Mouse (Mus musculus): ENCODE data around the gene Tulp1.
"Not testable (repeated sequence)": the region's sequence is repeated elsewhere in the genome, so short reads cannot be mapped to it uniquely, and the experiment has no call there.

Tulp1 gene

DNA sequence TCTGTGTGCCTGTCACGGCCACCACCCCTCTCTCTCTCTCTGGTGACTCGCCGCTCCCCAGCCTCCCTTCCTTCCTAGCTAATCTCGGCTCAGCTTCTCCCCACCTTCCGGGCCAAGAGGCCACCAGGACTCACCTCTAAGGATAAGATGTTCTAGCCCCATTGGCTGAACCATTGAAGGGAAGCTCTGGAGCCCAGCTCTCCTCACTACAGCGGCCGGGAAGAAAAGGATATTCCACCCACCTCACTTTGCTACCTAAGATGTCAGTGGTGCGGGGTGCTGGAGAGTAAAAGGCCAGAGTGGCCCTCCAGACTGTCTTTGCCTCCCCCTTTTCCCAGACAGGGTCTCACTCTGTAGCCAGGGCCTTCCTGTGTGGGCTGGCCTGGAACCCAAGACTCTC is at the start of gene Tulp1:
Gene Tulp1 (minus strand): TSS at position 101 of the 400 bp plus-strand sequence.
- no peak for DNase-seq (ENCODE audit: low spot score in 2 of 2)

DNA sequence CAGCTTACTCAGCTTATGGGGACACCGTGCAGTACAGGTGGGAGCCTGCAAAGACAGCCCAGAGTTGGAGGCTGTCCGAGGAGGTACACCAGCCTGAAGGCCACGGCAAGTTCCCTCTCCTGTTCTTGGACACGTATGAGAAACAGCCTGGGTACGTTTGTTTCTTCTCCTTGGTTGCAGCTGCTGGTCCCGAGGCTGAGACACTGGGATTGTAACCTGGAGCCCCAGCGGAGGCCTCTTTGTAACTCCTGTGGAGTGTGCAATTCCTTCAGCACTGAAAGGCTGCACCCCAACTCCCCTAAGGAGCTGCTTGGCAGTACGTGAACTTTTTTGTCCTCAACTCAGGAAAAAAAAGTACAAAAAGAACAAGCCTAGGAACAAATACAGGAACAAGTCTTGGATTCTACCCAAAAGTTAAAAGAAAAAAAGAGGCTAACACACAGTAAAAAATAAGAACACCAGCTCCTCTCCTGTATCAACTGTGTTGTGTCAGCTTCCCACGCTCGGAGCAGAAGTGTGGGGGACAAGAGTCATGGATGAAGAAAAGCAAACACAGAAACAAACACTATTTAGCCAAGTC is 46.4 kb upstream of the Tulp1 start:
- DNase-seq (ENCODE audit: low spot score in 2 of 2) = no peak

DNA sequence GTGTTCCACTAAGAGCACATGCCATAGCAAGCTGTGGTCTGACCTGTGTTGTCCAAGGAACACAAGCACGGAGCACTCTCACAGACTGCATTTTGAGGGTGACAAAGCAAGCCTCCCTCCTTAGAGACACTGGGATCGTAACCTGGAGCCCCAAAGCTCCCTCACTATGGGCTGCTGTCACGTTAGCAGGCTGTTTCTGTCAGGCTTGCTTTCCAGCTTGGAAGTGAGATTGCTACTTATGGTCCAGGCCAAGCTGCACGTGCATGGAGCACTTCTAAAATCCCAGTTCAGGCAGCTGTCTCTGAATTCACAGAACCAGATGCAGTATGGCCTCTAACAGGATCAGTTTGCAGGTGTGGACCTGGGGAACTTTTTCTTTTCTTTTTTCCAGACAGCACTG is 45.7 kb upstream of the Tulp1 start:
- DNase-seq (ENCODE audit: low spot score in 2 of 2) = no peak

DNA sequence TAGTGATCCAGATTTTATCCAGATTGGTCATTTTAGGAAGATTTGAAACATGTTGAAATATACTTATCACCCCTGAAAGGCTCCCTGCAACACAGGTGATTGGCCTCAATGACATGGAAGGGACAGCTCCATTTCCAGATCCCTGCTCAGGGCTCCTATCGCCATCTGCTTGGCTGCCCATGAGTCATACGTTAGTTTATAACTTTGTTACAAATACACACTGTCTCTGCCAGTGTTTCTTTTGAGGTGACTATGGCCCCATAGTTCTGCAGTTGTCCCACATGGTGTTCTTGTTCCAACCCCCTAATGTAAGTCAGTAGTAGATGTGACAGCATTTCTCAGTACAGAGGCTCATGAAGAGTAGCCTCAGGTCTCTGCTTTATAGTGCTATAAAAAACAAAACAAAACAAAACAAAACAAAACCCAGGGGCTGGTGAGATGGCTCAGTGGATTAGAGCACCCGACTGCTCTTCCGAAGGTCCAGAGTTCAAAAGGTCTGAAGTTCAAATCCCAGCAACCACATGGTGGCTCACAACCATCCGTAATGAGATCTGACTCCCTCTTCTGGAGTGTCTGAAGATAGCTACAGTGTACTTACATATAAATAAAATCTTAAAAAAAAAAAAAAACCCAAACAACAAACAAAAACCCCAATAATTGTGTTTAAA is 43.4 kb upstream of the Tulp1 start:
- no peak for DNase-seq (ENCODE audit: low spot score in 2 of 2)

DNA sequence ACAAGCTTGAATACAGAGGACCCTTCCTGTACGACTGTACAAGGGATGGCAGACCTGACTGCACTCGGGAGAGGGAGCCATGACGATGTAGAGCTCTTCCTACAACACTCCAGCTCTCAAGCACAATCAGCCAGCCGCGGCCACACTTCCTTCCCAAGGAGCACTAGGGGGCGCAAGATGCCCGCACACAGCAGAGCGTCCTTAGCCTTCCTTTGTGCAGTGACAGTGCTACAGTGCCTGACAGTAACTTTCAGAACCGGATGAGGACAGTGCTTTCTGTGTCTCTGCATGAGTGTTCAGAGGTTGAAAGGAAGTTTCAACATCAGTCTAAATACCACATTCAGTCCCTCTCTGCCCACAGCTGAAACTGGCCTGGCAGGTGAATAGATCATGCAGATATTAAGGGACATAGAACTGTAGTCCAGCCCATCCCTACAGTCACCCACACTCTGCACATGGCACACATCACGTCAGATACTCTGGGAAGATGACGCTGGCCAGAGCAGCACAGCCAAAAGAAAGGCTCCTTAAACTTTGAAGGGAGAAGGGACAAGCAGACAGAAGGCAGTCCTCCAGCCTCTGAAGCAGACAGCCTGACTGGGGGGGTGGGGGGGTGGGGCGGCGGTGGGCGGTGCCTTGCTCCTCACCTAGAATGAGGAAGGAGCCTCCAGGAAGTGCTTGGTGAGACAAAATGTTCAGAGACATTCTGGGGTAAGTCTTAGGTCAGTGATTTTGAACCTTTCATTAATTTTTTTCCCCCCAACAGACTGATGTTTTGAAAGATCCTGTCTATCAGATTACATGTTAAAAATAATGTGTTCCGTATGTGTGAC is 42.6 kb upstream of the Tulp1 start:
- peak; percentile 82 to 83 for DNase-seq (ENCODE audit: low spot score in 2 of 2)

DNA sequence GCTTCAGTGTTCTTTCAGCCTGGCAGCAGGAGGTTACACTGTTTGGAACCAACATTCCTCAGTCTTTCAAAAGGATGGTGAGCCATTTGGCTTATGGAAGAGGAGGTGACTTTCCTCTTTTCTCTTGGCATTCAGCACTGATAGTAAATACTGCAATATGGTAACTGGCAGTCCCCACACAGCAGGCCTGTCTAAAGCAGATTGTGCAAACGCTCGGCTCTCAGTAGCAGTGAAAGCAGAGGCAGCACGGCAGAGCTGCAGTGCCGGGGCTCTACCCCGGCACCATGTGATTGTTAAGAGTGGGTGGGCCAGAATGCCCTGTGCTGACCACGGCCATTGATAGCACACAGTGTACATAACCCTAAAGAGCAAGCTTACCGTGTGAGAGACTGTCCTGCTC is 41.4 kb upstream of the Tulp1 start:
- peak; percentile 27 to 46 for DNase-seq (ENCODE audit: low spot score in 2 of 2)

DNA sequence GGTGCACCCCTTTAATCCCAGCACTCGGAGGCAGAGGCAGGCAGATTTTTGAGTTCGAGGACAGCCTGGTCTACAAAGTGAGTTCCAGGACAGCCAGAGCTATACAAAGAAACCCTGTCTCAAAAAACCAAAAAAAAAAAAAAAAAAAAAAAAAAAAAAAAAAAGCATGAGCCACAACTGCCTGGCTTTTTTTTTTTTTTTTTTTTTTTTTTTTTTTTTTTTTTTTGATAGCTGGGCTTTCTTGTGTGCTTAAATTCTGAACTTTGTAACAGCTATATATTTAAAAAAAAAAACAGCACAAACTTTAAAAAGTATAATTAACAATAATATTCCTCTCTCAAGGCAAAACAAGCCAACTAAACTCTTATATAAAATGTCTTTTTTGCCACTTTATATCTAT is 39.7 kb upstream of the Tulp1 start:
- not testable (repeated sequence) for DNase-seq (ENCODE audit: low spot score in 2 of 2)

DNA sequence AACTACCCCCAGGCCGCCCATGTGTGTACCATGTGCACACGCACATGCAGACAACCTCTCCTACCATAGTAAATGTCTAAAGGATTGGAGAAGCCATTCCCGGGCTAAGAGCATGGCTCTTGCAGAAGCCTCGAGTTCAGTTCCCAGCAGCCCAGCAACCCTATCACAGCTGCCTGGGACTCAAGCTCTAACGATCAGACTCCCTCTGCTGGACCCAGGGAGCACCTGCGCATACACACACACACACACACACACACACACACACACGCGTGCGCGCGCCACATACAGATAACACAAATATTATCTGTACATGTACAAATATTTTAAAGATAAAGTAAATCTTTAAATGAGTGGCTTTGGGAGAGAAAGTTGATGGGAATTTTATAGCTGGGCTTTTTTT is 39.3 kb upstream of the Tulp1 start:
- DNase-seq (ENCODE audit: low spot score in 2 of 2) = no peak

DNA sequence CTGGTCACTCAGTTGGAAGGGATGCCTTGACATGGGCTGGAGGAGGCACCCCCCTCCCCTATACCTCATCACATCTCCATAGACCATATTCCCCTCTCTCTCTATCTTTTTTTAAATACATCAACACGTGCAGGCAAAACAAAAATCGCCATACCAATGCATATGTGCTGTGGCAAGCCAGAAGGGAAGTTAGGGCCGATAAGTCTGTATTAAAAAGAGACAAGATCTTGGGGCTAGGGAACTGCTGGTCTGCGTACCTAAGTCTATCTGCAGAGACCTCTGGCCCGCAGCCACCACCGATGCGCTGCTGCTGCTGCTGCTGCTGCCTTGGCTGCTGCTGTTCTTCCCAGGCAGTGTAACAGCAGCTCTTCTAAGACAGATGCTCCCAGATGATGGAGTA is 30.0 kb upstream of the Tulp1 start:
- DNase-seq (ENCODE audit: low spot score in 2 of 2) = no peak

DNA sequence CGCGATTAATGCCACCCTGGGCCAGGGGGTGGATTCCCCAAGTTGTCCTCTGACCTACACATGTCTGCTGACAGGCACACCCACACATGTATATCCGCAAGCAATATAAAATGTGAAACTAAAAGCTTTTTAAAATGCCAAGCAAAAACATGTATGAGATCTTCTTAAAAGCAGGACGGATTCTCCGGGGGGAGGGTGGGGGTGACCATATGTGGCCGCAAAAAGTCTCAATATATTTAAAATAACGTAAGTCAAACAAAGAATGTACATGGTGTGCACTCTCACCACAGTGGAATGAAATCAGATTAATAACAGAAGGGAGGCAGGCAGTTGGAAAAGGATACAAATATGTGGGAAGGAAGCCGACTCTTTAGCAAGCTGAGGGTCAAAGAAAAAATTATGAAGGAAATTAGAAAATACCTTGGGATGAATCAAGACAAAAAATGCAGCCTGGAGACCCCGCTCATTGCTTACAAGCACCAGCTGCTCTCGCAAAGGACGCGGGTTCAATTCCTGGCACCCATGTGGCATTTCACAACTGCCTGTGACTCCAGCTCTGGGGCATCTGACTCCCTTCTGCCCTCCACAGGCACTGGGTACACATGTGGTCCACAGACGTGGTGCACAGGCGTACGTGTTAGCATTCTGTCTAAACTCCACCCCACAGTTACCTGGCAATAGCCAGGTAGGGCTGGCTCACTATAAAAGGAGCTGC is 29.2 kb upstream of the Tulp1 start:
- no peak for DNase-seq (ENCODE audit: low spot score in 2 of 2)

DNA sequence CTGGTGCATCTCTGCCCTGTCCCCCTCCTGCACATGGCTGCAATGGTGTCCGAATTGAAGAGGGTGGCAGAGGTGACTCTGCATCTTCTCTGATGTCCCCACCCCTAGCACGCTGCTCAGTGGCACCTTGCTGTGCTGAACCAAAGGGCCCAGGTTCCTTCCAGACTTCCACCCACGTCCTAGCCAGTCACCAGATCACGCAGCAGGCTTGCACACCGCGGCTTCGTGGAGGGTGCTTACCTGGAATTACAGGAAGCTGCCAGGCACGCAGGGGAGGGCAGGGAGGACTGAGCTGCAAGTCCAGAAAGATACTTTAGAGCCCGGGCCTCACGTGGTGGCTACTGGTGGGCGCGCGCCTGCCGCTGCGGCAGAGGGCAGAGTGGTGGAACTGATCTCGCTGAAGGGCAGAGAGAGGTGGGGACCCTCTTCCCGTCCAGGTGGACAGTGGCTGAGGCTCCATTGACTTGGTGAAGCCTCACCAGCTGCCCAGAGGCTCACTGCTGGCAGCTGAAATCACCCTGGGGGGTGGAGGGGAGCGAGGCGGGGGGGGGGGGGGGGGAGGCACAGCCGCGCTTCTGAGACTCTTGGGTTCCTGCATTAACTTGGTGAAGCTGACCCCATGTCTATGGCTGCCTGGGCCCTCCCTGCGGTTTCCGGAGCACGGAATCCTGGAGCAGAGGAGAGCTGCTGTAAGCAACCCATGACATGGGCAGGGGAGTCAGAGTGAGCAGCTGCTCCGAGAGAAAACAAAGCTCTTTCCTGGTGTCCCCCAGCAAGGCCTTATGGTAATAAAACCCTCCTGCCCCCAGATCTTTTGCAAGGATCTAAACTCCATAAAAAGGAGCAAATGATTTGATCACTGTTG is 26.8 kb upstream of the Tulp1 start:
- DNase-seq (ENCODE audit: low spot score in 2 of 2) = no peak

DNA sequence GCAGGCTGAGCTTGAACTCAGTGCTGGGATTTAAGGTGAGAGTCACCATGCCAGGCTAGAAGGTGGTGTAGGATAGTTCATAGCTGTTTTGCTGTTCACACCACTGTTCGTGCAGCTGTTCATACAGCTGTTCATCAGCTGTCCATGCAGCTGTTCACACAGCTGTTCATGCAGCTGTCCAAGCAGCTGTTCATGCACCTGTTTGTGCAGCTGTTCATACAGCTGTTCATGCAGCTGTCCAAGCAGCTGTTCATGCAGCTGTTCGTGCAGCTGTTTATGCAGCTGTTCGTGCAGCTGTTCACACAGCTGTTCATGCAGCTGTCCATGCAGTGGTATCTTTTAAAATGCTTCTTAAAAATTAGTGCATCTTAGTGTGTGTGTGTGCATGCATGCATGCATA is 23.5 kb upstream of the Tulp1 start:
- no peak for DNase-seq (ENCODE audit: low spot score in 2 of 2)

DNA sequence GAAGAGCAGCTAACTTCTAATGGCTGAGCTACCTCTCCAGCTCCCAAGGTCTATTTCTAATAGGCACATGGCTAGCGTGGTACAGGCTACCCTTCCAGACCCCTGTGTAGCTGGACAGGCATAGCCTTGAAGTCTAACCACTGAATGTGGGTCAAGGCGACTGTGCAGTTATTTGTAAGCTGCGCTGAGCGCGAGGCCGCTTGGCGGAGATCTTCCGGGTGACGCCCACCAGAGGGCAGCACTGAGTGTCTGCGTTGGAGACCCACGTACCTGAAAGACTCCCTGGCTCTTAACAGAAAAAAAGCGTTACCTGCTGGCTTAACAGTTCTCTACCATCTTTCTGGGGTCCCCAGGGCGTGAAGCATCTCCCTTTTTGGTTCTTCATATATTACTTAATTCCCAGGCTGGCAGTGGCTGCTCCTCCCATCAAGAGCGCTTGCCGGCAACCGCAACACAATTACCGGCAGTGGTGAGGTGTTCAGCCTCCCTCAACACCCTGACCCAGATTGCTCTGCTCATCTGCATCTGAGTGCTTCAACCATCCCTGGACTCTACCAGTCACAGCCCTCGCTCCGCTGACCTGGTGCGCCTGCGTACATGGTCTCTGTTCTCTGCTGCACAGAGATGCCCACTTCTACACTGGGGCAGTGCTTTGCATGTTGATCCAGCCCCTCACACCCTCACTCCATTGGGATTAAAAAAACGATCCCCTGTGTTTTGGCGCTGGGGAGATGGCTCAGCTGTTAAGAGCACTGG is 21.3 kb upstream of the Tulp1 start:
- peak; percentile 87 to 90 for DNase-seq (ENCODE audit: low spot score in 2 of 2)

DNA sequence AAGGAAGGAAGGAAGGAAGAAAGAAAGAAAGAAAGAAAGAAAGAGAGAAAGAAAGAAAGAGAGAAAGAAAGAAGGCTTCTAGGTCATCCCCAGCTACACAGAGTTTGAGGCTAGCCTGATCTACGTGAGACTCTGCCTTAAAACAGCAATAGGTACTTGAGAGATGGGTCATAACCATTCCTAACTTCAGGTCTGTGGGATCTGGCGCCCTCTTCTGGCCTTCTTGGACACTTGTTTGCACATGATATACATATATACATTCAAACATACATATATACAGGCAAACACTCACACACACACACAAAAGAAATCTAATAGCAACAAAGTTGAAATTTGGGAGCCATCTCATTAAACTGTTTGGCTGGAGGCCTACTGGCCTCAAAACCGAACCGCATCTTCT is 19.3 kb upstream of the Tulp1 start:
- no peak for DNase-seq (ENCODE audit: low spot score in 2 of 2)

DNA sequence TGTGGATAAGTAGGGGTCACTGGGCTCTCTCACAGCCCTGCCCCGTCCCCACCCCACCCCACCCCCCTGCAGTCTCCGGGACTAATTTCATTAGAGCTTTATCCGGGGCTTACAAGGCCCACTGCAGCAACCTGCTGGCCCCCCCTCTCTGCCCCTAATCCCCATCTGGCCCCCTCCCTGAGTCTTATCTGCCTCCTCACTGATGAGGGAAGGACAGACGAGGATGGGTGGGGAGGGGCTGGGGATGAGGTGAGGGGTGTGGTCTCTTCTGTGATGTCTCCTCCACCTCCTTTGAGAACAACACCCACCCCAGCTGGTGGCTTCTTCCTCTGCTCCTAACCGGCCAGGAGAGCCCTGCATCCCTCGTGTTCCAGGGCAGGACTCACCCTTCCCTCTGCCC is 15.2 kb upstream of the Tulp1 start:
- DNase-seq (ENCODE audit: low spot score in 2 of 2) = no peak

DNA sequence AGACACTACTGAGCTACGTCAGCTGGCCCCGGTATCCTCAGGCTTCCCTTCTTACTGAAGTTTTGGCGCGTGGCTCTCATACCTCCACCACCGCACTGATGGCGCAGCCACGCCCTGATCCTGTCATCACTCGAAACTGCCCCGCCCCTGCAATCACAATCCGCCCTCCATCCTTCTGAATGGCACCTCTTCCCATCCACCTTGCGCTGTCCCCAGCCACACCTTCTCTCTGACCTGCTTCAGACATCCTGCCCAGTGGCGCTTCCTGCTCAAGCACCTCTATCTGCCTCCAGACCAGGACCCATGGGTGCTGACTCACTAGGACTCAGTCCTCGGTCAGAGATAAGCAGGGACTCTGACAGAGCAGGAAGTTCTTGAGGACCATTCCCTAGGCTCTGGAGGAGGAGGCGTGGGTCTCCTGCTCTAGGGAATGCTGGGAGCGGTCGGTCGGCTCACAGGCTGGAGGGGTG is 10.6 kb upstream of the Tulp1 start:
- no peak for DNase-seq (ENCODE audit: low spot score in 2 of 2)

DNA sequence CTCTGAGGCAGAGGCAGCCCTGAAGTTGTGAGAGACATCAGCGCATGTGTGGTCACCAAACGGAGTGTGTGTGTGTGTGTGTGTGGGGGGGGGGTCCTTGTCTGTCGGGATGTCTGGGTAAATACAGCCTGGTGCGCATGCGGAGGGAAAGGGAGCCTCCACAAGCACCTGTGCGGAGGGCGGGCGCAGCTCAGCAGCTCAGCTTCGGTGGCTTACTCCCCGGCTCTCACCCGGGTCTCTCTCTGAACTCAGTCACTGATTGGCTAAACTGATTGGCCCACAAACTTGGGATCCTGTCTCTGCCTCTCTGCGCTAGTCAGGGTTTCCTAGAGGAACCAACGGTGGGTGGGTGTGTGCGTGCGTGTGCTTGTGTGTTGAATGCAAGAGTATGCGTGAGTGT is 9.5 kb upstream of the Tulp1 start:
- no peak for DNase-seq (ENCODE audit: low spot score in 2 of 2)

DNA sequence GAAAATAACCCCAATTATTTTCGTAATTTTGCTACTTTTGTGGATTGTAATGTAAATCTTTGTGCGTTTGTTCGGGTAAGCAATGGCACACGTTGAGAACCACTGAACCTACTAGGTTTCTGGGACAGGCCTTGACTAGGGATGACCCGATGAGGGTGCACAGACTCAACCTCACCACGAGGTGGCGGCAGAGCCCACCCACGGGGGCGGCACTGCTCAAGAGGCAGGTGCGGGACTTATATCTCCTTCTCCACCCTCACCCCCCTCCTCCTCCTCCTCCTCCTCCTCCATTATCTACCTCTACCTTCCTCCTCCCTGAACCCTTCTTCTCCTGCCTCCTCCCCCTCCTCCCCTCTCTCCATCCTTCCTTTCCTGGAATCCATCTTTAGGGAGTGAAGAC is 8.8 kb upstream of the Tulp1 start:
- no peak for DNase-seq (ENCODE audit: low spot score in 2 of 2)

DNA sequence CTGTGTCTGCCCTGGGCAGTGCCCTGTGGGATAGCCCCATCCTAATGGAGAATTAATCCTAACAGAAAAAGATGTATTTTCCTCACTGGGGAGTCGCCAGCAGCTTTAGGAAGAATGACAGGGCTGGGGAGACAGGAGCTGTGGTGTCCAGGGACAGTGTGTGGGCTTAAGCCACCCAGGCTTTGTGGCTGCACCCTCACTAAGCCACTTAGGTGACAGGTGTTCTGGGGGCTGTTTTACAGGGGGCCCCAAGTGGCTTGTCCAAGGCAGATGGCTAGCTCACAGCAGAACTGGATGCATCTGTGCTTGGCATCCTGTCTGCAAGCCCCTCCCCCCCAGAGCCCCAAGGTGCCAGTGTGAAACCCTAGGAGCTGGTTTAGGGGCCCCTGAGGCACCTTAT is 6.9 kb upstream of the Tulp1 start:
- no peak for DNase-seq (ENCODE audit: low spot score in 2 of 2)

DNA sequence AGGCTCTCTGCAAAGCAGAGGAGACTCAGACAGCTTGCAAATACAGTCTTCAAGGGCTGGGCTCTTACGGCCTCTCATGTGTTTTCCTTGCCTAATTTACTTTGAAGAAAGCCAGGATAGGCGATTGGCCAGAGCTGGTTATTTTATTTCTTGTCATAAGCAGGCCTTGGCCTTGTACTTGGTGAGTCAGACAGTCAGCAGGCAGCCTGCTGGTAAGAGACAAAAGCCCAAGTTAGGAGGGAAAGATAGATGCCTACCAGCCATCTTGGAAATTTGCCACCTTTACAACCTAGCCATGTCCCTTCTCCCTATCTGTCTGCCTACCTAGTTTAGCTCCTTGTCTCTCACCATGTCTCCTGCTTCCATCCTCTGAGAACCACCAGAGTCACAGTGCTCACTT is 6.3 kb upstream of the Tulp1 start:
- DNase-seq (ENCODE audit: low spot score in 2 of 2) = no peak

DNA sequence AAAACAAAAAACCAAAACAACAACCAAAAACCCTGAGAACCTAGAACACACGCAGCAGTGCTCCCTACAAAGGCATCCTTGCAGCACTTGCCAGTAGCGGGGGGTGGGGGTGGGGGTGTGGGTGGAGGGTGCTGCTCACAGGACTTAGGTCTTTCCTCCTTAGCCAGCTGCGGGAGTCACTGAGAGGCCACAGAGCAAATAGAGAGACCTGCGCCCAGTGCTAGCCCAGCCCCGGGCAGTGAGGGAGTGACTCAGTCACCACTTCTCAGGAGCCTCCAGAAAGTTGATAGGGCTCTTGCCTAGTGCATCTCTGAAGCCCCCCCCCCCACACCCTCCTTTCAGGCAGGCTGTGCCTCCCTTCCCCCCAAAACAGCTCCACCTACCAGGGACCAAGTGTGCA is 4.0 kb upstream of the Tulp1 start:
- no peak for DNase-seq (ENCODE audit: low spot score in 2 of 2)

Measured in right cerebral cortex, adult 2 months (tissue).